Comparison of ENCODE assay signal across 8 mouse cellular contexts in the genomic region with DNA sequence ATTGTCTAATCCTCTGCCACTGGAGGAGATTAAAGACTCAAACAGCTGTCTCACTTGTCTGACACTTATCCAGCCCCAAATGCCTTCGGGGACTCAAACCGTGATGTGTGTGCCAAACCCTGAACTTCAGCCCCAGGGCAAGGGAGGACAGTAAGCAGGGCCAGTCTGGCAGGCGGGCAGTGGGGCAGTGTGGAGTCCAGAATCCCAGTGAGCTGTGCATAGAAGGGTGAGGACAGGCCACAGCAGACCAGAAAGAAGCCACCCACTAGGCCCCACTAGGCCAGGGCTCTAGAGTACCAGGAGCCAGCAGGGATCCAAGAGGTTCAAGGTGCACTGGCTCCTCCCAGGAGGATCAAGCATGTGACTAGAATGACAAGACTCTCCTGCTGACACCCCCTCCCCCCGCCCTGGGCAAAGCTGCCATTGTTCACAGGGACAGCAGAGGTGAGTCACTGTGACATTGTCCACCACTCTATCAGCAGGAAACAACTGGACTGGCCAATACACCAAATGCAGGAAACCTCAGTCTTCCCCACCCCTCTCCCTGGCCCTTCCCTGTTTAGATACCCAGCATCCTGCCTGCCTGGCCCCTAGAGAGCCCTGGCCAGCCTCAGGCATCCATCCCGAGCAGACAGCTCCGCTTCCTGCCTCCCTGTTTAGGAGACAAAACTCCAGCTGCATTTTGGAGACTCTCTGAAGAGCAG. TPM values are rescaled to one million over a fixed set of nuclear protein-coding genes. Genes with fewer than 3 reads are reported as not detected.
A peak's percentile ranks its signal among the peaks of the same experiment; 100 is the strongest.
DNase-seq lines count a peak whose midpoint lies in the region; ATAC-seq and TF ChIP-seq lines count a peak whose summit lies in the region.

No protein-coding gene starts in this region.

- peak; percentile 18; the same call in 1 of the 2 replicates for ATAC-seq in hindbrain, postnatal 0 days

- no peak overlapping the region for H3K9ac ChIP-seq in hindbrain, postnatal 0 days (replicated peaks; ENCODE audit: low read length)

- H3K9me3 ChIP-seq in hindbrain, postnatal 0 days (ENCODE audit: low read length) = no peaks in the 10 kb centered on the region

- no peak overlapping the region for H3K4me3 ChIP-seq in cortical plate, adult 2 months (ENCODE audit: insufficient read depth, low read length)
- no peak overlapping the region for H3K4me3 ChIP-seq in hindbrain, postnatal 0 days (ENCODE audit: low read length)
- no peak overlapping the region for H3K4me3 ChIP-seq in lung, adult 2 months (replicated peaks; ENCODE audit: extremely low read depth, low read depth, low read length)
- no peak overlapping the region for H3K4me3 ChIP-seq in thymus, adult 2 months (ENCODE audit: control insufficient read depth, insufficient read depth, low read length)

- no peak for TF ChIP-seq POLR2A in cortical plate, adult 2 months (IDR thresholded peaks at IDR 0.05; ENCODE audit: extremely low read depth, insufficient read depth, low read length)
- no peak for TF ChIP-seq POLR2A in lung, adult 2 months (IDR thresholded peaks at IDR 0.05; ENCODE audit: borderline replicate concordance, extremely low read depth, low read depth, low read length)
- no peak for TF ChIP-seq POLR2A in thymus, adult 2 months (IDR thresholded peaks at IDR 0.05; ENCODE audit: control insufficient read depth, extremely low read depth, insufficient read depth, low read length, poor library complexity)

- no peak for TF ChIP-seq CTCF in cortical plate, adult 2 months (IDR thresholded peaks at IDR 0.05; ENCODE audit: extremely low read depth, insufficient read depth, low read length)
- TF ChIP-seq CTCF in hindbrain, postnatal 0 days (IDR thresholded peaks at IDR 0.05; ENCODE audit: low read depth) = no peak
- TF ChIP-seq CTCF in lung, adult 2 months (IDR thresholded peaks at IDR 0.05; ENCODE audit: insufficient read depth, low read length) = no peak
- no peak for TF ChIP-seq CTCF in thymus, adult 2 months (IDR thresholded peaks at IDR 0.05; ENCODE audit: borderline replicate concordance, control insufficient read depth, extremely low read depth, insufficient read depth, low read length, poor library complexity)

- DNase-seq in gastrocnemius, postnatal 14 days = peak; percentile 61
- no peak for DNase-seq in gastrocnemius, adult 18-20 months (ENCODE audit: low spot score)
- no peak for DNase-seq in hindbrain, postnatal 0 days (ENCODE audit: low spot score)
- DNase-seq in lung, adult 2 months = peak; percentile 57
- no peak for DNase-seq in testis, postnatal 14 days (ENCODE audit: low spot score)
- DNase-seq in thymus, adult 2 months = no peak
- no peak for DNase-seq in spleen, postnatal 4 days (ENCODE audit: low spot score in 2 of 2)

- 36% methylated on average over 6 of the region's 6 CpGs for WGBS in hindbrain, postnatal 0 days
- 22% methylated on average over 6 of the region's 6 CpGs for WGBS in lung, adult 2 months
- WGBS in thymus, adult 2 months = 89% methylated on average over 6 of the region's 6 CpGs

- intact Hi-C loops in gastrocnemius, postnatal 14 days (cut with DNase I; ENCODE audit: low total_unique reads) = no loop called here

- peaks cover 3% of the 10 kb centered on the region; the same call in 1 of the 2 replicates for H3K4me1 ChIP-seq in cortical plate, adult 2 months (ENCODE audit: control insufficient read depth, insufficient read depth, low read length)
- peaks cover 5% of the 10 kb centered on the region; the same call in 1 of the 2 replicates for H3K4me1 ChIP-seq in hindbrain, postnatal 0 days (ENCODE audit: insufficient read depth, low read length)
- peaks cover 48% of the 10 kb centered on the region for H3K4me1 ChIP-seq in lung, adult 2 months (ENCODE audit: control insufficient read depth, insufficient read depth, low read length)
- H3K4me1 ChIP-seq in thymus, adult 2 months (replicated peaks; ENCODE audit: control insufficient read depth, insufficient read depth, low read length) = no peaks in the 10 kb centered on the region

- no peaks in the 10 kb centered on the region for H3K36me3 ChIP-seq in hindbrain, postnatal 0 days (ENCODE audit: insufficient read depth, low read length)
- no peaks in the 10 kb centered on the region for H3K36me3 ChIP-seq in thymus, adult 2 months (ENCODE audit: control insufficient read depth, insufficient read depth, low read length)

- H3K27me3 ChIP-seq in hindbrain, postnatal 0 days (ENCODE audit: insufficient read depth, low read length) = no peaks in the 10 kb centered on the region
- H3K27me3 ChIP-seq in thymus, adult 2 months (ENCODE audit: control insufficient read depth, insufficient read depth, low read length) = no peaks in the 10 kb centered on the region

- peak overlapping the region; percentile 18; the same call in 1 of the 2 replicates for H3K27ac ChIP-seq in cortical plate, adult 2 months (ENCODE audit: insufficient read depth, low read length)
- H3K27ac ChIP-seq in hindbrain, postnatal 0 days = peak overlapping the region; percentile 26; the same call in 1 of the 2 replicates
- H3K27ac ChIP-seq in thymus, adult 2 months (ENCODE audit: control insufficient read depth, insufficient read depth, low read length) = no peak overlapping the region

- H3K4me2 ChIP-seq in hindbrain, postnatal 0 days (ENCODE audit: low read depth, low read length) = no peak overlapping the region

RNA-seq across cellular contexts. Expression of a gene that starts 40.9 kb away (rescaled TPM):
- 10 to 100 TPM; 45.6 to 71.6 TPM for total RNA-seq in gastrocnemius, postnatal 14 days (2021)
- total RNA-seq in gastrocnemius, adult 18-20 months (2021) = 10 to 100 TPM; 31.2 to 47.6 TPM
- polyA plus RNA-seq in cortical plate, adult 2 months (2012; rRNA removed) = 49.2 and 55.5 TPM in 2 replicates
- 177 and 266 TPM in 2 replicates for total RNA-seq in hindbrain, postnatal 0 days (2014; rRNA removed)
- polyA plus RNA-seq in hindbrain, postnatal 0 days (2015; fragmentation: Nextera tagmentation; extraction: Ambion mirVana) = 70.1 and 73.8 TPM in 2 replicates
- 255 and 312 TPM in 2 replicates for polyA plus RNA-seq in lung, adult 2 months (2012; rRNA removed)
- polyA plus RNA-seq in thymus, adult 2 months (2012; rRNA removed) = 33.3 and 36.7 TPM in 2 replicates

Comparison
In these comparisons a context has a peak if more than half of its experiments do, and no peak if none do; other contexts are left out.
1. DNase-seq: peak in gastrocnemius, postnatal 14 days (single experiment) and lung, adult 2 months (single experiment); none in gastrocnemius, adult 18-20 months (single experiment), hindbrain, postnatal 0 days (single experiment), testis, postnatal 14 days (single experiment), thymus, adult 2 months (single experiment) and spleen, postnatal 4 days (0 of 2).